Mouse (Mus musculus): Measurements from ENCODE around the gene Olfr830. TPM values are rescaled to one million over a fixed set of nuclear protein-coding genes. Genes with fewer than 3 reads are reported as not detected.
"Not testable (repeated sequence)": the region's sequence is repeated elsewhere in the genome, so short reads cannot be mapped to it uniquely, and the experiment has no call there.

Gene Olfr830
- not detected for total RNA-seq (2021)

- DNase-seq (ENCODE audit: extremely low spot score in 1 of 2, low spot score in 1 of 2), result no peak
Observed at GRCm38 (mm10) chr9:18874393-18874792, at the start of gene Olfr830. Olfr830 (plus strand) TSS chr9:18874693.

- no peak for DNase-seq (ENCODE audit: extremely low spot score in 1 of 2, low spot score in 1 of 2)
Observed at GRCm38 (mm10) chr9:18854633-18855032, 19.9 kb upstream of the Olfr830 start, which contains the start of gene Olfr829. Olfr829 (plus strand) TSS chr9:18854933.

GRCm38 (mm10) chr9:18907699-18908098 lies 33.2 kb downstream of the Olfr830 start:
- DNase-seq (ENCODE audit: extremely low spot score in 1 of 2, low spot score in 1 of 2), result not testable (repeated sequence)

- DNase-seq (ENCODE audit: extremely low spot score in 1 of 2, low spot score in 1 of 2), result not testable (repeated sequence)
Observed at GRCm38 (mm10) chr9:18927921-18928320, 53.4 kb downstream of the Olfr830 start.

Other genes with a start within 250 kb of the Olfr830 start
- not detected for gene Muc16, start 200.2 kb upstream of the Olfr830 start, total RNA-seq (2021)
- not detected for gene Olfr24, start 110.7 kb upstream of the Olfr830 start, total RNA-seq (2021)
- gene Olfr828, start 55.2 kb upstream of the Olfr830 start, total RNA-seq (2021), result not detected
- gene Olfr829, start 19.8 kb upstream of the Olfr830 start, total RNA-seq (2021), result not detected
- not detected for gene Olfr832, start 62.4 kb downstream of the Olfr830 start, total RNA-seq (2021)
- gene Olfr834, start 113.3 kb downstream of the Olfr830 start, total RNA-seq (2021), result not detected
- gene Olfr835, start 158.0 kb downstream of the Olfr830 start, total RNA-seq (2021), result not detected
- not detected for gene Olfr836, start 245.7 kb downstream of the Olfr830 start, total RNA-seq (2021)

Measured in layer of hippocampus, postnatal 25 days (tissue).